Mouse (Mus musculus): Measurements from ENCODE around the gene Tuba1c.

- TF ChIP-seq CTCF (IDR thresholded peaks at IDR 0.05; ENCODE audit: low read depth) (peak; percentile 92), EP300 (optimal IDR thresholded peaks at IDR 0.05) (no peak)
These were observed 20.0 kb downstream of the Tuba1c start for GRCm38 (mm10) chr15:99049473-99050253.
